13 mouse cellular contexts compared by ENCODE assay signal in the genomic region with DNA sequence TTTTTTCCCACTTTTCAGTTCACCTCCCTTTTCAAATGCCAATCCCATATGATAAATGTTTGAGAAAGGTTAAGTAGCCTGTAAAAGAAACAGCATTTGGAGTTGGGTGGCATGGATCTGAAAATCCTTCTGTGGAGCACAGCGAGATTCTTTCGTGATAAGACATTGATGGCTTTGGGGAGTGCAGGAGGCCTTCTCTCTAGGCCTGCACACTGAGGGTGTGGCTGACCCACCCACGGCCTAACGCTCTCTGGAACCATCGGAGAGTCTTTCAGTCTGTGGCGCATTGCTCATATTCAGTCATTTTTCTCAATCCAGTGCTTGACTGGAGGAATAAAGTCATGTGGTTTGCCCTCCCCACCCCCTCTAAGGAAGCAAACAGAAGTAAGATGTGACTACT.
"Had no signal": no experiment of that assay in that cellular context is flagged by ENCODE, and none has a peak within 500 bp of the region (broad histone marks: within the 10 kb centered on the region; RNA-seq: fewer than 3 reads in every experiment).

No protein-coding gene starts in this region.

- DNase-seq: kidney, adult 9 months; kidney, postnatal 36 days; lung, embryonic 14.5 days; lung, postnatal 10 days; thymus, adult 18-20 months; thymus, postnatal 14 days had no signal

- H3K36me3 ChIP-seq: limb, embryonic 10.5 days; liver, embryonic 15.5 days; midbrain, embryonic 13.5 days had no signal

- H3K4me1 ChIP-seq: liver, embryonic 15.5 days; midbrain, embryonic 13.5 days had no signal

- H3K9ac ChIP-seq: liver, embryonic 15.5 days; lung, embryonic 14.5 days; midbrain, embryonic 13.5 days had no signal

- H3K27me3 ChIP-seq: liver, embryonic 15.5 days; midbrain, embryonic 13.5 days had no signal

- H3K4me3 ChIP-seq: limb, embryonic 10.5 days; liver, embryonic 15.5 days; megakaryocyte, embryonic 14.5 days; midbrain, embryonic 13.5 days had no signal

- H3K9me3 ChIP-seq: limb, embryonic 10.5 days; liver, embryonic 15.5 days; midbrain, embryonic 13.5 days had no signal

- H3K27ac ChIP-seq: kidney, postnatal 0 days; limb, embryonic 10.5 days; liver, embryonic 15.5 days; macrophage; midbrain, embryonic 13.5 days had no signal

- H3K4me2 ChIP-seq: liver, embryonic 11.5 days; liver, embryonic 15.5 days; lung, embryonic 14.5 days; midbrain, embryonic 13.5 days had no signal
